19 mouse cellular contexts compared by ENCODE assay signal in genomic region chr16:47080330-47080729, GRCm38 (mm10).
DNase-seq lines count a peak whose midpoint lies in the region; ATAC-seq lines count a peak whose summit lies in the region.
"Had no signal": no experiment of that assay in that cellular context is flagged by ENCODE, and none has a peak within 500 bp of the region (broad histone marks: within the 10 kb centered on the region; RNA-seq: fewer than 3 reads in every experiment).

No protein-coding gene starts in this region.

- H3K9me3 ChIP-seq in hindbrain, embryonic 16.5 days (ENCODE audit: control insufficient read depth, low read length), result no peaks in the 10 kb centered on the region
- H3K9me3 ChIP-seq in hindbrain, embryonic 11.5 days (ENCODE audit: control insufficient read depth, low read length), result no peaks in the 10 kb centered on the region
- H3K9me3 ChIP-seq in intestine, embryonic 15.5 days, result no peaks in the 10 kb centered on the region
- H3K9me3 ChIP-seq in intestine, embryonic 16.5 days (ENCODE audit: control insufficient read depth, low read length), result no peaks in the 10 kb centered on the region
- H3K9me3 ChIP-seq in stomach, embryonic 15.5 days, result no peaks in the 10 kb centered on the region
- H3K9me3 ChIP-seq: embryonic facial prominence, embryonic 15.5 days; forebrain, embryonic 15.5 days; hindbrain, embryonic 10.5 days; hindbrain, embryonic 15.5 days had no signal

- H3K4me1 ChIP-seq in hindbrain, embryonic 16.5 days (ENCODE audit: control insufficient read depth, insufficient read depth, low read depth, low read length), result no peaks in the 10 kb centered on the region
- no peaks in the 10 kb centered on the region for H3K4me1 ChIP-seq in hindbrain, embryonic 11.5 days (replicated peaks; ENCODE audit: control insufficient read depth, insufficient read depth, low read length)
- no peaks in the 10 kb centered on the region for H3K4me1 ChIP-seq in intestine, embryonic 15.5 days (replicated peaks)
- no peaks in the 10 kb centered on the region for H3K4me1 ChIP-seq in intestine, embryonic 16.5 days (ENCODE audit: control insufficient read depth, insufficient read depth, low read length)
- H3K4me1 ChIP-seq in stomach, embryonic 15.5 days, result no peaks in the 10 kb centered on the region
- H3K4me1 ChIP-seq: embryonic facial prominence, embryonic 15.5 days; forebrain, embryonic 15.5 days; hindbrain, embryonic 10.5 days; hindbrain, embryonic 15.5 days had no signal

- H3K9ac ChIP-seq in hindbrain, embryonic 16.5 days (ENCODE audit: low read depth, low read length), result no peak overlapping the region
- no peak overlapping the region for H3K9ac ChIP-seq in hindbrain, embryonic 11.5 days (ENCODE audit: low read depth, low read length)
- H3K9ac ChIP-seq in intestine, embryonic 15.5 days, result no peak overlapping the region
- no peak overlapping the region for H3K9ac ChIP-seq in intestine, embryonic 16.5 days (ENCODE audit: low read depth, low read length)
- H3K9ac ChIP-seq in stomach, embryonic 15.5 days, result no peak overlapping the region
- H3K9ac ChIP-seq: embryonic facial prominence, embryonic 15.5 days; forebrain, embryonic 15.5 days; hindbrain, embryonic 15.5 days had no signal

- DNase-seq in hindbrain, embryonic 11.5 days (ENCODE audit: low spot score), result no peak
- DNase-seq in left cerebral cortex, postnatal 14 days (ENCODE audit: low spot score in 2 of 2), result no peak
- DNase-seq in gastrocnemius, postnatal 14 days, result no peak
- DNase-seq: adrenal gland, postnatal 10 days; cerebellum, adult 11 months; cerebellum, adult 8-10 months; cerebellum, postnatal 14 days; embryo, embryonic 11 days had no signal

- intact Hi-C loops in left cerebral cortex, postnatal 14 days (cut with DNase I), result no loop called here
- intact Hi-C loops in gastrocnemius, postnatal 14 days (cut with DNase I; ENCODE audit: low total_unique reads), result no loop called here

- H3K27me3 ChIP-seq in hindbrain, embryonic 16.5 days (replicated peaks; ENCODE audit: control insufficient read depth, insufficient read depth, low read length), result no peaks in the 10 kb centered on the region
- no peaks in the 10 kb centered on the region for H3K27me3 ChIP-seq in hindbrain, embryonic 11.5 days (ENCODE audit: control insufficient read depth, insufficient read depth, low read length)
- no peaks in the 10 kb centered on the region for H3K27me3 ChIP-seq in intestine, embryonic 15.5 days (replicated peaks)
- no peaks in the 10 kb centered on the region for H3K27me3 ChIP-seq in intestine, embryonic 16.5 days (replicated peaks; ENCODE audit: control insufficient read depth, insufficient read depth, low read length)
- no peaks in the 10 kb centered on the region for H3K27me3 ChIP-seq in stomach, embryonic 15.5 days (replicated peaks)
- H3K27me3 ChIP-seq: embryonic facial prominence, embryonic 15.5 days; forebrain, embryonic 15.5 days; hindbrain, embryonic 15.5 days had no signal

- H3K36me3 ChIP-seq in hindbrain, embryonic 16.5 days (ENCODE audit: control insufficient read depth, insufficient read depth, low read length), result no peaks in the 10 kb centered on the region
- H3K36me3 ChIP-seq in hindbrain, embryonic 11.5 days (ENCODE audit: control insufficient read depth, insufficient read depth, low read length), result no peaks in the 10 kb centered on the region
- no peaks in the 10 kb centered on the region for H3K36me3 ChIP-seq in intestine, embryonic 15.5 days
- no peaks in the 10 kb centered on the region for H3K36me3 ChIP-seq in intestine, embryonic 16.5 days (ENCODE audit: control insufficient read depth, insufficient read depth, low read length)
- H3K36me3 ChIP-seq in stomach, embryonic 15.5 days, result no peaks in the 10 kb centered on the region
- H3K36me3 ChIP-seq: embryonic facial prominence, embryonic 15.5 days; forebrain, embryonic 15.5 days; G1E; hindbrain, embryonic 10.5 days; hindbrain, embryonic 15.5 days had no signal

- H3K27ac ChIP-seq in hindbrain, embryonic 16.5 days (ENCODE audit: low read depth, low read length), result no peak overlapping the region
- H3K27ac ChIP-seq in hindbrain, embryonic 11.5 days (ENCODE audit: low read depth, low read length), result no peak overlapping the region
- no peak overlapping the region for H3K27ac ChIP-seq in intestine, embryonic 15.5 days
- no peak overlapping the region for H3K27ac ChIP-seq in intestine, embryonic 16.5 days (ENCODE audit: low read length)
- no peak overlapping the region for H3K27ac ChIP-seq in stomach, embryonic 15.5 days
- H3K27ac ChIP-seq: embryonic facial prominence, embryonic 15.5 days; forebrain, embryonic 15.5 days; hindbrain, embryonic 10.5 days; hindbrain, embryonic 15.5 days had no signal

- ATAC-seq in hindbrain, embryonic 16.5 days, result peak; percentile 34; the same call in 1 of the 2 replicates
- ATAC-seq in hindbrain, embryonic 11.5 days (ENCODE audit: low FRiP score), result no peak
- ATAC-seq in intestine, embryonic 15.5 days, result peak; percentile 74; the same call in 1 of the 2 replicates
- ATAC-seq in intestine, embryonic 16.5 days, result peak; percentile 85
- peak; percentile 84; the same call in 1 of the 2 replicates for ATAC-seq in stomach, embryonic 15.5 days (ENCODE audit: insufficient read depth, low FRiP score, low read depth)
- ATAC-seq: CD4-positive, CD25-positive, alpha-beta regulatory T cell, adult 4 months; forebrain, embryonic 15.5 days had no signal

- WGBS in hindbrain, embryonic 16.5 days, result 55% methylated on average over 2 of the region's 2 CpGs
- WGBS in hindbrain, embryonic 11.5 days, result 67% methylated on average over 2 of the region's 2 CpGs
- 31% methylated on average over 2 of the region's 2 CpGs for WGBS in intestine, embryonic 15.5 days
- 39% methylated on average over 2 of the region's 2 CpGs for WGBS in intestine, embryonic 16.5 days
- WGBS in stomach, embryonic 15.5 days, result 19% methylated on average over 2 of the region's 2 CpGs

- no peak overlapping the region for H3K4me3 ChIP-seq in hindbrain, embryonic 16.5 days (ENCODE audit: low read length)
- no peak overlapping the region for H3K4me3 ChIP-seq in hindbrain, embryonic 11.5 days (ENCODE audit: low read depth, low read length)
- H3K4me3 ChIP-seq in intestine, embryonic 15.5 days (replicated peaks), result no peak overlapping the region
- H3K4me3 ChIP-seq in intestine, embryonic 16.5 days (ENCODE audit: low read length), result no peak overlapping the region
- H3K4me3 ChIP-seq in stomach, embryonic 15.5 days (replicated peaks), result no peak overlapping the region
- H3K4me3 ChIP-seq: embryonic facial prominence, embryonic 15.5 days; erythroblast, embryonic 14.5 days; forebrain, embryonic 15.5 days; hindbrain, embryonic 10.5 days; hindbrain, embryonic 15.5 days had no signal

- H3K4me2 ChIP-seq in hindbrain, embryonic 16.5 days (ENCODE audit: low read length), result no peak overlapping the region
- H3K4me2 ChIP-seq in hindbrain, embryonic 11.5 days (replicated peaks; ENCODE audit: low read depth, low read length), result no peak overlapping the region
- H3K4me2 ChIP-seq in intestine, embryonic 15.5 days (replicated peaks), result no peak overlapping the region
- no peak overlapping the region for H3K4me2 ChIP-seq in intestine, embryonic 16.5 days (ENCODE audit: low read depth, low read length)
- H3K4me2 ChIP-seq in stomach, embryonic 15.5 days, result no peak overlapping the region
- H3K4me2 ChIP-seq: embryonic facial prominence, embryonic 15.5 days; forebrain, embryonic 15.5 days; hindbrain, embryonic 15.5 days had no signal
